Mouse (Mus musculus) myocyte (in vitro differentiated cells): ENCODE results near the gene Rabl6.

ENCODE experiments used
- E2F4 ChIP-seq: IDR thresholded peaks from one replicate; pipeline ENCODE4 v1.6.1; 2011; ENCODE audit warnings: mild to moderate bottlenecking, control low read depth, moderate library complexity; ENCODE audit not compliant: insufficient read depth
- POLR2A ChIP-seq: IDR thresholded peaks from one replicate; pipeline ENCODE4 v1.6.1; 2011; ENCODE audit warnings: low read depth, mild to moderate bottlenecking, control low read depth, moderate library complexity; ENCODE audit not compliant: insufficient read length

DNA sequence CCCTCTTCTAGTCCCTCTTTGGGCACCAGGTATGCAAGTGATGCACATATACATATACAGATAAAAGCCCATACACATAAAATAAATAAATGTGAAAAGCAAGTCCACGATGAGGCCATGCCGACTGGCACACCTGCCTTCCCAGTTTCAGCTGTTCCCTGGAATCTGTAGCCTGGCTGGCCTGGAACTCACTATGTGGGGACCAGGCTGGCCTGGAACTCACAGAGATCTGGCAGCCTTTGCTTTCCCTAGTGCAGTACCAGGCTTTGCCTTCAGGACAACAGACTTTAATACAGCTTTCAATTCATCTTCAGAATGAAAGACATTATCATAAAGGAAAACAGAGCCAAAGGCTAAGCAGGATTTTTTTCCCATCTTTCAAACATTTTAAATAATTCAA lies 74.6 kb downstream of the Rabl6 start:
- TF ChIP-seq POLR2A (no peak), E2F4 (no peak)
